ENCODE assay signal across 24 mouse cellular contexts in the genomic region with DNA sequence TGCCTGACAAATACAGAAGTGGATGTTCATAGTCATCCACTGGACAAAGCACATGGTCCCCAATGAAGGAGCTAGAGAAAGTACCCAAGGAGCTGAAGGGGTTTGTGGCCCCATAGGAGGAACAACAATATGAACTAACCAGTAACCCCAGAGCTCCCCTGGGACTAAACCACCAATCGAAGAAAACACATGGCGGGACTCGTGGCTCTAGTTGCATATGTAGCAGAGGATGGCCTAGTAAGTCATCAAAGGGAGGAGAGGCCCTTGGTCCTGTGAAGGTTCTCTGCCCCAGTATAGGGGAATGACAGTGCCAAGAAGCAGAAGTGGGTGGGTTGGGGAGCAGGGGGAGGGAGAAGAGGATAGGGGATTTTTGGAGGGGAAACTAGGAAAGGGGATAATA. TPM values are rescaled to one million over a fixed set of nuclear protein-coding genes. Genes with fewer than 3 reads are reported as not detected.
"Had no signal": no experiment of that assay in that cellular context is flagged by ENCODE, and none has a peak within 500 bp of the region (broad histone marks: within the 10 kb centered on the region; RNA-seq: fewer than 3 reads in every experiment).

No protein-coding gene starts in this region.

RNA-seq across cellular contexts. Expression of a gene that starts 5.1 kb away (rescaled TPM):
- total RNA-seq: gastrocnemius, adult 18-20 months; gastrocnemius, adult 8-10 months had no signal
- polyA plus RNA-seq: erythroblast, embryonic 14.5 days; forebrain, embryonic 16.5 days had no signal

RNA-seq across cellular contexts. Expression of a gene that starts 29.2 kb away (rescaled TPM):
- polyA plus RNA-seq: erythroblast, embryonic 14.5 days had no signal

RNA-seq across cellular contexts. Expression of a gene that starts 38.7 kb away (rescaled TPM):
- total RNA-seq: forebrain, postnatal 0 days; gastrocnemius, adult 2 months; gastrocnemius, adult 8-10 months; gastrocnemius, postnatal 10 days; gastrocnemius, postnatal 14 days; gastrocnemius, postnatal 36 days; gastrocnemius, postnatal 4 days; granulocyte monocyte progenitor cell, adult 5-6 weeks had no signal
- polyA plus RNA-seq: cortical plate, adult 2 months; embryonic facial prominence, embryonic 10.5 days; embryonic facial prominence, embryonic 11.5 days; embryonic facial prominence, embryonic 12.5 days; embryonic facial prominence, embryonic 13.5 days; embryonic facial prominence, embryonic 15.5 days; erythroblast, embryonic 14.5 days; forebrain, embryonic 10.5 days; forebrain, embryonic 11.5 days; forebrain, embryonic 12.5 days; forebrain, embryonic 13.5 days; forebrain, embryonic 14.5 days; forebrain, embryonic 15.5 days; forebrain, embryonic 16.5 days; forebrain, postnatal 0 days; frontal cortex, adult 2 months had no signal
